Mouse (Mus musculus): ENCODE results near the gene B4galnt3. TPM values are rescaled to one million over a fixed set of nuclear protein-coding genes. Genes with fewer than 3 reads are reported as not detected.
A peak's percentile ranks its signal among the peaks of the same experiment; 100 is the strongest.

B4galnt3 gene
- total and polyA plus RNA-seq, 3 experiments, result not detected

- no peaks in the 10 kb centered on the region for H3K36me3 ChIP-seq (replicated peaks)
- H3K4me3 ChIP-seq (ENCODE audit: low read depth, low read length), result no peak overlapping the region
- no peaks in the 10 kb centered on the region for H3K4me1 ChIP-seq (ENCODE audit: insufficient read depth, low read depth, low read length)
- no peak for ATAC-seq (ENCODE audit: extremely low read depth, insufficient number of reproducible peaks, low FRiP score, poor library complexity, severe bottlenecking)
- DNase-seq (ENCODE audit: low spot score), result no peak
- TF ChIP-seq TAL1 (conservative IDR thresholded peaks at IDR 0.05; ENCODE audit: low read depth, low read length), result no peak
- no peaks in the 10 kb centered on the region for H3K9me3 ChIP-seq (replicated peaks)
- H3K27me3 ChIP-seq (ENCODE audit: insufficient read depth, low read length), result peaks cover 5% of the 10 kb centered on the region; the same call in 1 of the 2 replicates
Measured at GRCm38 (mm10) chr6:120227068-120227467, 67.3 kb downstream of the B4galnt3 start.

- peaks cover 5% of the 10 kb centered on the region; the same call in 1 of the 2 replicates for H3K27me3 ChIP-seq (ENCODE audit: insufficient read depth, low read length)
Measured at GRCm38 (mm10) chr6:120225355-120225754, 69.0 kb downstream of the B4galnt3 start.

GRCm38 (mm10) chr6:120222669-120223068, 71.7 kb downstream of the B4galnt3 start:
- H3K36me3 ChIP-seq (replicated peaks), result no peaks in the 10 kb centered on the region
- DNase-seq (ENCODE audit: low spot score) (no peak), ATAC-seq (ENCODE audit: extremely low read depth, insufficient number of reproducible peaks, low FRiP score, poor library complexity, severe bottlenecking) (no peak)
- H3K4me1 ChIP-seq (ENCODE audit: insufficient read depth, low read depth, low read length), result no peaks in the 10 kb centered on the region
- no peak overlapping the region for H3K4me3 ChIP-seq (ENCODE audit: low read depth, low read length)
- peaks cover 8% of the 10 kb centered on the region; the same call in 1 of the 2 replicates for H3K27me3 ChIP-seq (ENCODE audit: insufficient read depth, low read length)
- no peaks in the 10 kb centered on the region for H3K9me3 ChIP-seq (replicated peaks)
- no peak for TF ChIP-seq CTCF (IDR thresholded peaks at IDR 0.05; ENCODE audit: low read depth, low read length)
- no peak for TF ChIP-seq TAL1 (conservative IDR thresholded peaks at IDR 0.05; ENCODE audit: low read depth, low read length)
- TF ChIP-seq GATA2 (IDR thresholded peaks at IDR 0.05; ENCODE audit: borderline replicate concordance, low read depth, low read length), result no peak
- no peak for TF ChIP-seq GATA1 (IDR thresholded peaks at IDR 0.05; ENCODE audit: borderline replicate concordance, low read length)
- TF ChIP-seq POLR2AphosphoS5 (IDR thresholded peaks at IDR 0.05; ENCODE audit: insufficient replicate concordance, low read depth, low read length), result no peak

More at GRCm38 (mm10) chr6:120225355-120225754, 69.0 kb downstream of the B4galnt3 start:
- TF ChIP-seq GATA1 (IDR thresholded peaks at IDR 0.05; ENCODE audit: borderline replicate concordance, low read length), result no peak
- TF ChIP-seq CTCF (IDR thresholded peaks at IDR 0.05; ENCODE audit: low read depth, low read length), result no peak
- TF ChIP-seq POLR2AphosphoS5 (IDR thresholded peaks at IDR 0.05; ENCODE audit: insufficient replicate concordance, low read depth, low read length), result no peak
- no peak for TF ChIP-seq TAL1 (conservative IDR thresholded peaks at IDR 0.05; ENCODE audit: low read depth, low read length)
- no peak for TF ChIP-seq GATA2 (IDR thresholded peaks at IDR 0.05; ENCODE audit: borderline replicate concordance, low read depth, low read length)
- H3K4me3 ChIP-seq (ENCODE audit: low read depth, low read length), result no peak overlapping the region
- ATAC-seq (ENCODE audit: extremely low read depth, insufficient number of reproducible peaks, low FRiP score, poor library complexity, severe bottlenecking) (no peak), DNase-seq (ENCODE audit: low spot score) (no peak)
- no peaks in the 10 kb centered on the region for H3K9me3 ChIP-seq (replicated peaks)
- no peaks in the 10 kb centered on the region for H3K36me3 ChIP-seq (replicated peaks)
- no peaks in the 10 kb centered on the region for H3K4me1 ChIP-seq (ENCODE audit: insufficient read depth, low read depth, low read length)

GRCm38 (mm10) chr6:120219281-120219680, 75.1 kb downstream of the B4galnt3 start:
- ATAC-seq (ENCODE audit: extremely low read depth, insufficient number of reproducible peaks, low FRiP score, poor library complexity, severe bottlenecking), result no peak
- no peak for TF ChIP-seq GATA1 (IDR thresholded peaks at IDR 0.05; ENCODE audit: borderline replicate concordance, low read length)
- no peak for TF ChIP-seq POLR2AphosphoS5 (IDR thresholded peaks at IDR 0.05; ENCODE audit: insufficient replicate concordance, low read depth, low read length)
- TF ChIP-seq TAL1 (conservative IDR thresholded peaks at IDR 0.05; ENCODE audit: low read depth, low read length), result no peak
- no peak for TF ChIP-seq CTCF (IDR thresholded peaks at IDR 0.05; ENCODE audit: low read depth, low read length)
- TF ChIP-seq GATA2 (IDR thresholded peaks at IDR 0.05; ENCODE audit: borderline replicate concordance, low read depth, low read length), result no peak

GRCm38 (mm10) chr6:120216702-120217101, 77.7 kb downstream of the B4galnt3 start:
- Histone ChIP-seq H3K4me1 (ENCODE audit: insufficient read depth, low read depth, low read length) (peaks cover 4% of the 10 kb centered on the region; the same call in 1 of the 2 replicates), H3K4me3 (ENCODE audit: low read depth, low read length) (no peak overlapping the region)
- ATAC-seq (ENCODE audit: extremely low read depth, insufficient number of reproducible peaks, low FRiP score, poor library complexity, severe bottlenecking), result peak; percentile 34; the same call in 1 of the 2 replicates

More at GRCm38 (mm10) chr6:120219281-120219680, 75.1 kb downstream of the B4galnt3 start:
- Histone ChIP-seq H3K36me3 (replicated peaks) (no peaks in the 10 kb centered on the region), H3K4me1 (ENCODE audit: insufficient read depth, low read depth, low read length) (peaks cover 4% of the 10 kb centered on the region; the same call in 1 of the 2 replicates), H3K4me3 (ENCODE audit: low read depth, low read length) (no peak overlapping the region), H3K9me3 (replicated peaks) (no peaks in the 10 kb centered on the region), H3K27me3 (ENCODE audit: insufficient read depth, low read length) (peaks cover 23% of the 10 kb centered on the region; the same call in 1 of the 2 replicates)
- DNase-seq (ENCODE audit: low spot score), result no peak

GRCm38 (mm10) chr6:120211536-120211935, 82.8 kb downstream of the B4galnt3 start:
- DNase-seq (ENCODE audit: low spot score) (no peak), ATAC-seq (ENCODE audit: extremely low read depth, insufficient number of reproducible peaks, low FRiP score, poor library complexity, severe bottlenecking) (no peak)
- H3K4me1 ChIP-seq (ENCODE audit: insufficient read depth, low read depth, low read length), result no peaks in the 10 kb centered on the region; the same call in 1 of the 2 replicates
- H3K27me3 ChIP-seq (ENCODE audit: insufficient read depth, low read length), result peaks cover 15% of the 10 kb centered on the region; the same call in 1 of the 2 replicates
- no peak for TF ChIP-seq TAL1 (conservative IDR thresholded peaks at IDR 0.05; ENCODE audit: low read depth, low read length)
- TF ChIP-seq GATA1 (IDR thresholded peaks at IDR 0.05; ENCODE audit: borderline replicate concordance, low read length), result no peak
- no peak for TF ChIP-seq GATA2 (IDR thresholded peaks at IDR 0.05; ENCODE audit: borderline replicate concordance, low read depth, low read length)
- no peak for TF ChIP-seq POLR2AphosphoS5 (IDR thresholded peaks at IDR 0.05; ENCODE audit: insufficient replicate concordance, low read depth, low read length)
- no peak for TF ChIP-seq CTCF (IDR thresholded peaks at IDR 0.05; ENCODE audit: low read depth, low read length)
- no peak overlapping the region for H3K4me3 ChIP-seq (ENCODE audit: low read depth, low read length)
- no peaks in the 10 kb centered on the region for H3K9me3 ChIP-seq (replicated peaks)
- no peaks in the 10 kb centered on the region for H3K36me3 ChIP-seq (replicated peaks)

More at GRCm38 (mm10) chr6:120216702-120217101, 77.7 kb downstream of the B4galnt3 start:
- TF ChIP-seq GATA2 (IDR thresholded peaks at IDR 0.05; ENCODE audit: borderline replicate concordance, low read depth, low read length), result no peak
- TF ChIP-seq POLR2AphosphoS5 (IDR thresholded peaks at IDR 0.05; ENCODE audit: insufficient replicate concordance, low read depth, low read length), result no peak
- no peak for TF ChIP-seq GATA1 (IDR thresholded peaks at IDR 0.05; ENCODE audit: borderline replicate concordance, low read length)
- TF ChIP-seq TAL1 (conservative IDR thresholded peaks at IDR 0.05; ENCODE audit: low read depth, low read length), result no peak
- no peak for DNase-seq (ENCODE audit: low spot score)
- Histone ChIP-seq H3K27me3 (ENCODE audit: insufficient read depth, low read length) (peaks cover 21% of the 10 kb centered on the region; the same call in 1 of the 2 replicates), H3K9me3 (replicated peaks) (no peaks in the 10 kb centered on the region), H3K36me3 (replicated peaks) (no peaks in the 10 kb centered on the region)
